Mouse (Mus musculus) heart, embryonic 16.5 days (tissue): ENCODE data around the gene Ddost. TPM values are rescaled to one million over a fixed set of nuclear protein-coding genes. Genes with fewer than 3 reads are reported as not detected.

Experiments
- ATAC-seq: fragments of 200-750 bp; cut with Nextera tagmentation; replicated peaks from 2 replicates; pipeline ENCODE4 v1.8.0; 2017; ENCODE audit warnings: moderate number of reproducible peaks; ENCODE audit not compliant: insufficient read depth, low FRiP score; ENCODE audit errors: extremely low read depth
- H3K27ac ChIP-seq: fragments of 300-500 bp; sonication (generic); 2 replicates; pipeline ENCODE4 v1.5.1; 2014; ENCODE audit warnings: mild to moderate bottlenecking, low read length, control low read depth, moderate library complexity
- H3K27me3 ChIP-seq: fragments of 300-500 bp; sonication (generic); 2 replicates; pipeline ENCODE4 v1.6.1; 2014; ENCODE audit warnings: low read length, mixed read lengths; ENCODE audit not compliant: control insufficient read depth, insufficient read depth
- H3K36me3 ChIP-seq: fragments of 300-500 bp; sonication (generic); 2 replicates; pipeline ENCODE4 v1.6.1; 2014; ENCODE audit not compliant: control insufficient read depth, insufficient read depth
- H3K4me1 ChIP-seq: fragments of 300-500 bp; sonication (generic); 2 replicates; pipeline ENCODE4 v1.6.1; 2014; ENCODE audit warnings: low read length, mixed read lengths; ENCODE audit not compliant: control insufficient read depth, insufficient read depth
- H3K4me2 ChIP-seq: fragments of 300-500 bp; sonication (generic); 2 replicates; pipeline ENCODE4 v1.6.1; 2014; ENCODE audit warnings: low read depth, mild to moderate bottlenecking, control low read depth, low read length
- H3K4me3 ChIP-seq: fragments of 300-500 bp; sonication (generic); 2 replicates; pipeline ENCODE4 v1.5.1; 2014; ENCODE audit warnings: mild to moderate bottlenecking, control low read depth, low read length
- H3K9ac ChIP-seq: fragments of 300-500 bp; sonication (generic); 2 replicates; pipeline ENCODE4 v1.6.1; 2014; ENCODE audit warnings: low read length, control low read depth
- H3K9me3 ChIP-seq: fragments of 300-500 bp; sonication (generic); replicated peaks from 2 replicates; pipeline ENCODE4 v1.6.1; 2016; ENCODE audit warnings: low read length; ENCODE audit not compliant: control insufficient read depth
- WGBS: fragments of 180-500 bp; shearing (Covaris S2); extraction: QIAGEN DNeasy Blood & Tissue Kit; methylation state at CpG from one replicate; pipeline ENCODE4 v1.1.7; 2014; 5-methylcytosine and 5-hydroxymethylcytosine counted together
- polyA plus RNA-seq: library from polyadenylated mRNA; unstranded; fragments of >200 nt; fragmentation: Nextera tagmentation; extraction: Ambion mirVana; gene quantifications from 2 replicates; pipeline ENCODE4 v1.2.1, GENCODE M21; 2015

Gene Ddost
- polyA plus RNA-seq, 1 experiment from 2014 or later: 247 TPM

- Histone ChIP-seq H3K27me3 (no peaks in the 10 kb centered on the region), H3K9ac (no peak overlapping the region), H3K9me3 (0 out of 2 replicates have a peak, but pooled peaks cover 4% of the 10 kb centered on the region), H3K4me1 (peaks cover 25% of the 10 kb centered on the region), H3K36me3 (peaks cover 24% of the 10 kb centered on the region), H3K27ac (no peak overlapping the region), H3K4me2 (no peak overlapping the region), H3K4me3 (no peak overlapping the region)
- WGBS: 50% methylated on average over 6 of the region's 6 CpGs
- no peak for ATAC-seq
Observed at GRCm38 (mm10) chr4:138318509-138319266, 14.2 kb downstream of the Ddost start.

GRCm38 (mm10) chr4:138319508-138319907, 15.0 kb downstream of the Ddost start:
- no peak for ATAC-seq
- no peak overlapping the region for H3K27ac ChIP-seq
- H3K27me3 ChIP-seq: no peaks in the 10 kb centered on the region
- H3K9ac ChIP-seq: no peak overlapping the region
- WGBS: 34% methylated on average over 10 of the region's 10 CpGs
- peaks cover 16% of the 10 kb centered on the region for H3K36me3 ChIP-seq
- peaks cover 33% of the 10 kb centered on the region for H3K4me1 ChIP-seq
- no peak overlapping the region for H3K4me2 ChIP-seq
- H3K9me3 ChIP-seq: 0 out of 2 replicates have a peak, but pooled peaks cover 4% of the 10 kb centered on the region
- H3K4me3 ChIP-seq: no peak overlapping the region

- H3K9me3 ChIP-seq: 0 out of 2 replicates have a peak, but pooled peaks cover 4% of the 10 kb centered on the region
- H3K4me3 ChIP-seq: no peak overlapping the region
- ATAC-seq: no peak
- H3K36me3 ChIP-seq: peaks cover 14% of the 10 kb centered on the region
- H3K4me1 ChIP-seq: peaks cover 35% of the 10 kb centered on the region
- H3K27ac ChIP-seq: no peak overlapping the region
- H3K27me3 ChIP-seq: no peaks in the 10 kb centered on the region
- no peak overlapping the region for H3K4me2 ChIP-seq
- WGBS: 55% methylated on average over 11 of the region's 11 CpGs
- no peak overlapping the region for H3K9ac ChIP-seq
Observed at GRCm38 (mm10) chr4:138320711-138321110, 16.2 kb downstream of the Ddost start.

GRCm38 (mm10) chr4:138321488-138321887, 17.0 kb downstream of the Ddost start:
- Histone ChIP-seq H3K9me3 (0 out of 2 replicates have a peak, but pooled peaks cover 3% of the 10 kb centered on the region), H3K4me2 (no peak overlapping the region), H3K27me3 (no peaks in the 10 kb centered on the region), H3K4me1 (peaks cover 37% of the 10 kb centered on the region), H3K9ac (no peak overlapping the region), H3K4me3 (no peak overlapping the region), H3K27ac (no peak overlapping the region), H3K36me3 (peaks cover 11% of the 10 kb centered on the region)
- no peak for ATAC-seq
- 72% methylated on average over 7 of the region's 7 CpGs for WGBS

- Histone ChIP-seq H3K9me3 (no peaks in the 10 kb centered on the region), H3K4me3 (no peak overlapping the region), H3K4me1 (peaks cover 39% of the 10 kb centered on the region), H3K27ac (peak overlapping the region; percentile 98; the same call in 1 of the 2 replicates), H3K36me3 (peaks cover 4% of the 10 kb centered on the region; the same call in 1 of the 2 replicates), H3K4me2 (no peak overlapping the region), H3K9ac (no peak overlapping the region), H3K27me3 (no peaks in the 10 kb centered on the region)
- ATAC-seq: no peak
- WGBS: 50% methylated on average over 4 of the region's 4 CpGs
Observed at GRCm38 (mm10) chr4:138322692-138323091, 18.2 kb downstream of the Ddost start.

GRCm38 (mm10) chr4:138323753-138324152, 19.2 kb downstream of the Ddost start:
- Histone ChIP-seq H3K4me1 (peaks cover 39% of the 10 kb centered on the region), H3K27me3 (no peaks in the 10 kb centered on the region), H3K9me3 (no peaks in the 10 kb centered on the region; the same call in 1 of the 2 replicates), H3K9ac (peak overlapping the region; percentile 18; the same call in 1 of the 2 replicates), H3K27ac (peak overlapping the region; percentile 98), H3K4me2 (peak overlapping the region; percentile 49), H3K4me3 (no peak overlapping the region), H3K36me3 (0 out of 2 replicates have a peak, but pooled peaks cover 4% of the 10 kb centered on the region)
- ATAC-seq: no peak
- 32% methylated on average over 4 of the region's 4 CpGs for WGBS

- H3K27me3 ChIP-seq: no peaks in the 10 kb centered on the region
- no peak overlapping the region for H3K9ac ChIP-seq
- H3K4me3 ChIP-seq: no peak overlapping the region
- 90% methylated on average over 3 of the region's 3 CpGs for WGBS
- H3K27ac ChIP-seq: peak overlapping the region; percentile 98
- no peaks in the 10 kb centered on the region; the same call in 1 of the 2 replicates for H3K9me3 ChIP-seq
- H3K4me1 ChIP-seq: peaks cover 39% of the 10 kb centered on the region
- 0 out of 2 replicates have a peak, but pooled peaks cover 4% of the 10 kb centered on the region for H3K36me3 ChIP-seq
- no peak for ATAC-seq
- H3K4me2 ChIP-seq: peak overlapping the region; percentile 49
Observed at GRCm38 (mm10) chr4:138324451-138324850, 19.9 kb downstream of the Ddost start.

- peak; percentile 90 for ATAC-seq
Observed at GRCm38 (mm10) chr4:138325466-138326076, 21.0 kb downstream of the Ddost start.

More at GRCm38 (mm10) chr4:138325466-138326076, 21.0 kb downstream of the Ddost start:
- peaks cover 4% of the 10 kb centered on the region; the same call in 1 of the 2 replicates for H3K27me3 ChIP-seq
- H3K4me3 ChIP-seq: peak overlapping the region; percentile 89
- under 1% methylated on average over 45 of the region's 45 CpGs for WGBS
- H3K36me3 ChIP-seq: 0 out of 2 replicates have a peak, but pooled peaks cover under 1% of the 10 kb centered on the region
- H3K4me1 ChIP-seq: peaks cover 38% of the 10 kb centered on the region
- H3K9ac ChIP-seq: peak overlapping the region; percentile 96
- no peaks in the 10 kb centered on the region; the same call in 1 of the 2 replicates for H3K9me3 ChIP-seq
- H3K27ac ChIP-seq: peak overlapping the region; percentile 99
- H3K4me2 ChIP-seq: peak overlapping the region; percentile 73
